Mouse (Mus musculus): Measurements from ENCODE around the gene Dcbld1.
"Not testable (repeated sequence)": the region's sequence is repeated elsewhere in the genome, so short reads cannot be mapped to it uniquely, and the experiment has no call there.

The Dcbld1 gene

GRCm38 (mm10) chr10:52260209-52260608, 26.8 kb downstream of the Dcbld1 start:
- no peak for DNase-seq (ENCODE audit: low spot score in 2 of 2)

DNA sequence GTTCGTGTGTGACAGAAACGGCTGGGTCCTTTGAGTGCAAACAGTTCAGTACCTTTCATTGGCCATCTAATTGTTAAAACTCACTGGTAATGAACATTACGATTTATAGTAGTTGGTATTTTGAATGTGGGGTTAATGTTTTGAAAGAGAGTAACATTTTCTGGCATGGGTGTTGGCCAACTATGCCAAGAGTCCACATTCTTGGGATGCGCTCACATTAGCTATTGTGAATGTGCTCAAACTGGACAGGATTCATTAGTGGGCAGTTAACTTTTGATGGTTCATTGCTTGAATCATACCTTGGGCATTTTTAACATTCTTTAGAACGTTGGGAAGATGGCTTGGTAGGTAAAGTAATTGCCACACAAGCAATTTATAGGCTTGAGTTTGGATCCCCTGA, 30.7 kb downstream of the Dcbld1 start:
- DNase-seq (ENCODE audit: low spot score in 2 of 2): no peak

DNA sequence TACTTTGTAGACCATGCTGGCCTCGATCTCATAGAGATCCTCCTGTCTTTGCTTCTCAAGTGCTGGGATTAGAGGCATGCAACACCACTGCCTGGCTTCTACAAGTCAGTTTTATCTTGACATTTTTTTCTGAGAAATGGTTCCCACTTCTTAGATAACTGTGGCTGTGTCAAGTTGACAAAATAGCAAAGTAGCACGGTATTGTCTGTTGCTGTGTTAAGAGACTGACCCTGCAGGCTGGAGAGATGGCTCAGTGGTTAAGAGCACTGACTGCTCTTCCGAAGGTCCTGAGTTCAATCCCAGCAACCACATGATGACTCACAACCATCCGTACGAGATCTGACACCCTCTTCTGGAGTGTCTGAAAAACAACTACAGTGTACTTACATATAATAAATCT, 35.5 kb downstream of the Dcbld1 start:
- no peak for DNase-seq (ENCODE audit: low spot score in 2 of 2)

- no peak for DNase-seq (ENCODE audit: low spot score in 2 of 2)
These were observed 38.0 kb downstream of the Dcbld1 start for GRCm38 (mm10) chr10:52271385-52271784.

- no peak for DNase-seq (ENCODE audit: low spot score in 2 of 2)
These were observed 39.6 kb downstream of the Dcbld1 start for GRCm38 (mm10) chr10:52273012-52273411.

DNA sequence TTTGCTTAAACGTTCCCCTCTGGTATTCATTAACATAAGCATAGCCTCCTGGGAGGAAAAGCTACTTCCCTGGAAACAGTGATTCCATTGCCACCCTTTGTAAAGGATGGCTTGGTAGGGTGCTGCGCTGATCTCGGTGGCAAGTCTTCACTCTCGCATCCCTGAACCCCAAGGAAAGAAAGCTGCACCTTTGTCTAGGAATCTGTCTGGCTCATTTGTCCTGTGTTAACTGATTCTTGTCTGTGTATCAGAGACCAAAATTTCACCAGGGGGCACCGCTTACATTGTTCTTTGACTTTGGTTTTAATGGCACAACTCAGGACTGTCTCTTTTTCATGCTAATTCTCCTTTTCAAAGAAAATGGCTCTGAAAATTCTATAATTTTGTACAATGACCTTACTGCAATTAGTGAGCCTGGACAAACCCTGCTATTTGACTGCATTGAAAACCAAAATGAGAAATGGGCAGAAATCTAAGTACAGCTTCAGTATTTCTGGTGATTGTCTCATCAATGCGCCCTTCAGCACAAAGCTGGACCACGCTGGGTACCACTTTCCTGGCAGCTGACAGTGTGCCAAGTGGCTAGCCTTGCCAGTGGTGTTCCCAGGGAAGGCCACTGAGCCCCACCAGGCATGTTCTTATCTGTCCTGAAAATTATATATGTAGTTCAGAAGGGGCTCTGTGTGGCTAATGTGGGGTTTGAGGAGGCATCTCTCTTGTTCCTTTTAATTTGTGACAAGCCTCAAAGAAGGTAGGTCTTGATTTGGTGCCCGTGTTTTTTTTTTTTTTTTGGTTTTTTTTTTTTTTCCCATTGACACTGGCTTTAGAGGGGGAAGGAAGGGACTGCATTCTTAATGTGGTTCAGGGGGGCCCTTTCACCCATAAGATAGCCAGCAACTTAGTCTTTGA, 40.8 kb downstream of the Dcbld1 start:
- no peak for DNase-seq (ENCODE audit: low spot score in 2 of 2)

- DNase-seq (ENCODE audit: low spot score in 2 of 2): no peak
These were observed 41.6 kb downstream of the Dcbld1 start for GRCm38 (mm10) chr10:52274910-52275604.

- no peak for DNase-seq (ENCODE audit: low spot score in 2 of 2)
These were observed 43.2 kb downstream of the Dcbld1 start for GRCm38 (mm10) chr10:52276579-52276978.

GRCm38 (mm10) chr10:52277564-52277963, 44.1 kb downstream of the Dcbld1 start:
- not testable (repeated sequence) for DNase-seq (ENCODE audit: low spot score in 2 of 2)

- DNase-seq (ENCODE audit: low spot score in 2 of 2): no peak
These were observed 44.6 kb downstream of the Dcbld1 start for GRCm38 (mm10) chr10:52278011-52278434.

- DNase-seq (ENCODE audit: low spot score in 2 of 2): no peak
These were observed 45.4 kb downstream of the Dcbld1 start for GRCm38 (mm10) chr10:52278866-52279265.

GRCm38 (mm10) chr10:52279876-52280275, 46.5 kb downstream of the Dcbld1 start:
- DNase-seq (ENCODE audit: low spot score in 2 of 2): no peak

- DNase-seq (ENCODE audit: low spot score in 2 of 2): no peak
These were observed 47.2 kb downstream of the Dcbld1 start for GRCm38 (mm10) chr10:52280623-52281022.

DNA sequence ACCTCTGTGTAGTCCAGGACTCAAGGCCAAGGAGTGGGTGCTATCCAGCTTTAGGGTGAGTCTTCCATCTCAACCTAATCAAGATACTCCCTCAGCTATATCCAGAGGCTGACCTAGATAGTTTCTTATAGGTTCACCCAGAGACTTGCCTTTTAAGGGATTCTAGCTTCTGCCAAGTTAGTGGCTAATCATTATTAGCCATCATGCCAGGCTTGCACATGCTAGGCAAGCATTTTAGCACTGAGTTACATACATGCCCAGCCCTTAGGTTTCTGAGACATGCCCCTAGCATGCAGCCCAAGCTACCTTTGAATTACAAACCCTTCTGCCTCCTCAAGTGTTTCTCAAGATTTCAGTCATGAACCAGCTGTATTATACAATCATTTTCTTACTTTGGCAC, 47.9 kb downstream of the Dcbld1 start:
- no peak for DNase-seq (ENCODE audit: low spot score in 2 of 2)

DNA sequence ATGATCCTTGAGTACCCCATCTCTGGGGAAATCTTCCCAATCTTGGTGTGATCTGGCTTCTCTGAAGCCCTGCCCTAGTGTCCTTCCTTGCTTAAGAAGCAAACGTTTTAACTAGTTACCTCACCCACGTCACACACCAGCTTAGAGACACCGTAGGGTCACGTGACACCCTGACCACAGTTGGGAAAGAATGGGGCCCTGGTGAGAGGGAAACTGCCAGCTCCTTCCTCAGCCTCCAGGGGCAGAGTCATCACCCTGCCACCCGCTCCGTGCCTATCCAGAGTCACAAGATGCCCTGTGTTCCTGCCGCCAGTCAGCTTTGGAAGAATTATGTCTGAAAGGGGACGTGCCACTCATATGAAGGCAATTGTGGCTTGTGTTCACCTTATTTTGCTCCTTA, 51.2 kb downstream of the Dcbld1 start:
- DNase-seq (ENCODE audit: low spot score in 2 of 2): no peak

DNA sequence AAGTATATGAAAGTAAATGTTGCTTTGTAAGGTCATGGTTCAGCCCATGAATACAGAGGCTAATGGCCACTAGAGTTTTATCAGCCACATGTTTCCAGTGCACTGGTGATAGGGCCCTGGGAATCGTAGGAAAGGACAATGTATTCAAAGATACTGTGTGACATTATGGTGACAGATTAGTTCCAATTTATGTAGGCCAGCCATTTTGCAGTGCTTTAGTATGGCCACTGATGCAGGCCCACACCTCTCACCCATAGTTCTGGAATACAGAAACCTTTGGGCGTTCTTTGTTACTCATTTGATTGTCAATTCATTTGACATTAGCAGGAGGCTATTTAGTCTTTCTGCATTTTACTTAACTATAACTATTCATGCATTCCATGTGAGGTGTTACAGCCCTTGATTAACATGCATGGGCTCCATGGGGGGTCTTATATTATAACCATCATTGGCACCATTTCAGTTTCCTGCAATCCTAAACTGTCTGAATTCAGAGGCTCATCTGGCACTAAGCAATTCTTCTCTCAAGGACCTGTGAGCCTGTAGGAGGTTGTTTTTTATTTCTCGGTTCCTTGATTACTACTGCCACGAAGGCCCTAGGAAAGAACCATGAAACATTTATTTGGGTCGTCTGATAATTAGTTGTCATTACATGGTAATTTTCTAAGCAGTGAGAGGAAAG, 54.6 kb downstream of the Dcbld1 start:
- DNase-seq (ENCODE audit: low spot score in 2 of 2): no peak

DNA sequence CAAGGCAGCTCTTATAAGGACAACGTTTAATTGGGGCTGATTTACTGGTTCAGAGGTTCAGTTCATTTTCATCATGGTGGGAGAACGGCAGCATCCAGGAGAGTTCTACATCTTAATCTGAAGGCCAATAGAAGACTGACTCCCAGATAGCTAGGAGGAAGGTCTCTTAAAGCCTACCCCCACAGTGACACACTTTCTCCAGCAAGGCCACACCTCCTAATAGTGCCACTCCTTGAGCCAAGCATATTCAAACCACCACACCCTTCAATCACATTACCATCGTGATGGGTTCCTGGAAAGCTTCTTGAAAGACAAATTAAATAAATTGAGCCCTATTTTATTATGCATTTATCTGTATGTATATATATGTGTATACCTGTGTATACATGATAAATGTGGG, 55.8 kb downstream of the Dcbld1 start:
- DNase-seq (ENCODE audit: low spot score in 2 of 2): no peak

- not testable (repeated sequence) for DNase-seq (ENCODE audit: low spot score in 2 of 2)
These were observed 59.0 kb downstream of the Dcbld1 start for GRCm38 (mm10) chr10:52292391-52292790.

DNA sequence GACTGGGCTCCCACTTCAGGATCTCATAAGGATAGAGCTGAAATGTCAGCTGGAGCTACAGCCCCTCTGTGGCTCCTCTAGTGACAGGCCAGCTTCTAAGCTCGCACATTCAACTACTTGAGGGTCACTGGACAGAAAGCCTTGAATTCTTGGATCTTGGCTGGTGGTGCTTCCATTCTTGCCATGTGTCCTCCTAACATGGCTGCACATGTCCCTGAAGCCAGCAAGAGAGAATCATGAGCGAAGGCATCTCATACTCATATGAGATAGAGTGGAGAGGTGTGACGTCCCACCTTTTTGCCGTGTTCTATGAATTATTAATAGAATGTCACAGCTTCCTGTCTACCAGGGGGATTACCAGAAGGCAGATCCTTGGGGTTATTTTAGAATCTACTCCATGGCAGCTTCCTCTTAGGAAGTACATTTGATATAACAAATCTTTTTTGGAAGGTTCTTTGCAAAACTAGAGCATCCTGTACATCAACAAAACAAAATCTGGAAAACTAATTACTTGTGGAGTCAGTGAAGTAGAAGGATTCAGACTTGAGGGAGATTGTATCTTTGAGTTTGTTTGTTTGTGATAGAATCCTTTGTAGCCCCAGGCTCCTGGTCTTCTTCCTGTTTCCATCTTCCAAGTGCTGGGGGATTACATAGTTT, 60.6 kb downstream of the Dcbld1 start:
- DNase-seq (ENCODE audit: low spot score in 2 of 2): no peak

- no peak for DNase-seq (ENCODE audit: low spot score in 2 of 2)
These were observed 62.5 kb downstream of the Dcbld1 start for GRCm38 (mm10) chr10:52295934-52296333.

GRCm38 (mm10) chr10:52298568-52298967, 65.1 kb downstream of the Dcbld1 start:
- DNase-seq (ENCODE audit: low spot score in 2 of 2): not testable (repeated sequence)

GRCm38 (mm10) chr10:52301766-52302165, 68.3 kb downstream of the Dcbld1 start:
- no peak for DNase-seq (ENCODE audit: low spot score in 2 of 2)
